Mouse (Mus musculus) neural tube, embryonic 14.5 days (tissue): ENCODE results near the gene Krt34. TPM values are rescaled to one million over a fixed set of nuclear protein-coding genes. Genes with fewer than 3 reads are reported as not detected.

Source experiments
- ATAC-seq: fragments of 200-750 bp; cut with Nextera tagmentation; 2 replicates; pipeline ENCODE4 v1.8.0; 2017; ENCODE audit warnings: low read depth, mild to moderate bottlenecking, moderate TSS enrichment, moderate library complexity
- H3K27ac ChIP-seq: fragments of 300-500 bp; sonication (generic); 2 replicates; pipeline ENCODE4 v1.5.1; 2014; ENCODE audit warnings: low read depth, mild to moderate bottlenecking, control low read depth, low read length, moderate library complexity, mixed read lengths
- H3K27me3 ChIP-seq: fragments of 300-500 bp; sonication (generic); 2 replicates; pipeline ENCODE4 v1.6.1; 2014; ENCODE audit warnings: low read length; ENCODE audit not compliant: control insufficient read depth, insufficient read depth
- H3K36me3 ChIP-seq: fragments of 300-500 bp; sonication (generic); 2 replicates; pipeline ENCODE4 v1.6.1; 2014; ENCODE audit warnings: low read length, mixed read lengths; ENCODE audit not compliant: control insufficient read depth, insufficient read depth
- H3K4me1 ChIP-seq: fragments of 300-500 bp; sonication (generic); 2 replicates; pipeline ENCODE4 v1.6.1; 2014; ENCODE audit warnings: low read length; ENCODE audit not compliant: control insufficient read depth, insufficient read depth
- H3K4me2 ChIP-seq: fragments of 300-500 bp; sonication (generic); 2 replicates; pipeline ENCODE4 v1.6.1; 2014; ENCODE audit warnings: mild to moderate bottlenecking, low read depth, low read length, control low read depth
- H3K4me3 ChIP-seq: fragments of 300-500 bp; sonication (generic); 2 replicates; pipeline ENCODE4 v1.5.1; 2014; ENCODE audit warnings: low read depth, low read length, control low read depth, mixed read lengths
- H3K9ac ChIP-seq: fragments of 300-500 bp; sonication (generic); replicated peaks from 2 replicates; pipeline ENCODE4 v1.6.1; 2014; ENCODE audit warnings: low read depth, mild to moderate bottlenecking, control low read depth, low read length, mixed read lengths
- H3K9me3 ChIP-seq: fragments of 300-500 bp; sonication (generic); 2 replicates; pipeline ENCODE4 v1.6.1; 2016; ENCODE audit warnings: low read length; ENCODE audit not compliant: control insufficient read depth
- WGBS: fragments of 180-500 bp; shearing (Covaris S2); extraction: QIAGEN DNeasy Blood & Tissue Kit; methylation state at CpG from one replicate; pipeline ENCODE4 v1.1.7; 2014; 5-methylcytosine and 5-hydroxymethylcytosine counted together
- polyA plus RNA-seq: library from polyadenylated mRNA; unstranded; fragments of >200 nt; fragmentation: Nextera tagmentation; extraction: Ambion mirVana; gene quantifications from 2 replicates; pipeline ENCODE4 v1.2.1, GENCODE M21; 2014

The Krt34 gene
- not detected in 2 replicates for polyA plus RNA-seq

DNA sequence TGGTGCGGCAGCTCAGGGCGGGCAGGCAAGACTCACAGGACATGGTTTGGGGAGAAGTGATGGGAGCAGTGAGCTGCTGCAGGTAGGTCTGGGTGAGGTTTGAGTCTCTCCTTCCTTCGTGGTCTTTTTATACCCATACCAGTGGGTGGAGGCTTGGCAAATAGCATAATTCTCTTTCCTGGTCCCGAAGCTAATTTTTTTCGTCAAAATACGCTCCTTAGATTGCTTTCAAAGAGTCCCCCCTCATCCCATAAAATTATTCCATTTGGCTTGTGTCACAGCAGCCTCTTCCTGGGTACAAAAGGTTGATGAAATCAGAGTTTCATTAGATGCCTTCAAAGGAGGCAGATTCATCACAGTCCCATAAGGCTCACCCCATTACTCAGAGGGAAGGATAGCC lies at the start of gene Krt34:
TSS of gene Krt34 (minus strand) at position 101 of the 400 bp plus-strand sequence.
- Histone ChIP-seq H3K9ac (no peak within 1 kb of the TSS), H3K27ac (no peak within 1 kb of the TSS), H3K9me3 (no peaks in the 10 kb centered on the region), H3K4me2 (no peak within 1 kb of the TSS), H3K4me3 (no peak within 1 kb of the TSS), H3K27me3 (no peaks in the 10 kb centered on the region), H3K4me1 (no peaks in the 10 kb centered on the region), H3K36me3 (no peaks in the 10 kb centered on the region)
- ATAC-seq, result no peak
- 86% methylated on average over 6 of the region's 6 CpGs for WGBS

DNA sequence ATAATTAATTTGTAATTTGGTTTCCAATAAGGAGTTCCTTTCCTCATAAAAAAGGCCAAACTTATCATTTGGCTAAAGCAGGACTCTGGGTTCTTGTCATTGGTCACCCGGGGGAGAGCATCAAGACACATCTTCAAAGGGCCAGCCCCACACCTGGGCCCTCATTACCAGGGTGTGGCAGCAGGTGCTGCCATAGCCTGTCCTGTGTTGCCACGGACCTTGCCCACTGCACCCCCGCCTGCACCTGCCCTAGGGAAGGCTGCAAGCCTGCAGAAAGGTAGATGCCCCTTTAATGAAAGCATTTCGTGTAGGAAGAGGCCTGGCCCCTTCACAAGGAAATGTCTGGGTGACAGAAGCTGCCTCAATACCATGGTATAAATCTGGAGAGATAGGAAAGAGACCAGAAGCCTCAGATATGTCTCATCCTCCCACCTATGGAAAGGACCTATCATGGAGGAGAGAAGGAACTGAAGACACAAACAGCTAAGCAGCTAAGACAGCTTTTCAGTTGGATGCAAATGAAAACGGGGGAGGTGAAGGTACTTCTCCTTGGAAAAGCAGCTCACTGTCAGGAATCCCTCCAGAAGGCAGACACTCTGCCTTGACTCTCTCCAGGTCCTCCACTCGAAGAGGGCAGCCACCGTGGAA lies 47.1 kb upstream of the Krt34 start:
- H3K4me3 ChIP-seq, result no peak overlapping the region
- H3K27ac ChIP-seq, result no peak overlapping the region
- WGBS, result 76% methylated on average over 7 of the region's 7 CpGs
- no peak overlapping the region for H3K4me2 ChIP-seq
- H3K27me3 ChIP-seq, result no peaks in the 10 kb centered on the region
- ATAC-seq, result no peak
- H3K9ac ChIP-seq, result no peak overlapping the region
- H3K4me1 ChIP-seq, result no peaks in the 10 kb centered on the region
- no peaks in the 10 kb centered on the region for H3K9me3 ChIP-seq
- H3K36me3 ChIP-seq, result no peaks in the 10 kb centered on the region

DNA sequence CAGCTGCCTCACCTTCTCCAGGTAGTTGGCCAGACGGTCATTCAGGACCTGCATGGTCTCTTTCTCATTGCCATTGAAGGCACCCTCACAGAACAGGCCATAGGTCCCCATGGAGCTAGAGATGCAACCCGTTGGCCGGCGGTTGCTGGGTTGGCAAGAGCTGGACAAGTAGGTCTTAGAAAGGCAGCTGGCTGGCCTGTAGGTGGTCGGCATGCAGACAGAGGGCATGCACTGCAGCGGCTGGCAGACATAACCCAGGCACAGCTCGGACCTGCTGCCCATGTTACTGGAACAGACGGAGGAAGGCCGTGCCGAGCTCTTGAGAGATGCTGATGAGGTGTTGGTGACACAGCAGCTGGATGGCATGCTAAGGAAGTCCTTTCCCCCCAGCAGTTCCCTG lies 46.5 kb upstream of the Krt34 start, which contains the start of gene Krt32:
TSS of gene Krt32 (minus strand) at position 366 of the 400 bp plus-strand sequence.
- no peak within 1 kb of the TSS for H3K4me2 ChIP-seq
- no peak within 1 kb of the TSS for H3K27ac ChIP-seq
- H3K4me1 ChIP-seq, result no peaks in the 10 kb centered on the region
- no peak within 1 kb of the TSS for H3K4me3 ChIP-seq
- H3K9me3 ChIP-seq, result no peaks in the 10 kb centered on the region
- H3K36me3 ChIP-seq, result no peaks in the 10 kb centered on the region
- no peak within 1 kb of the TSS for H3K9ac ChIP-seq
- ATAC-seq, result no peak
- WGBS, result 94% methylated on average over 10 of the region's 10 CpGs
- H3K27me3 ChIP-seq, result no peaks in the 10 kb centered on the region

DNA sequence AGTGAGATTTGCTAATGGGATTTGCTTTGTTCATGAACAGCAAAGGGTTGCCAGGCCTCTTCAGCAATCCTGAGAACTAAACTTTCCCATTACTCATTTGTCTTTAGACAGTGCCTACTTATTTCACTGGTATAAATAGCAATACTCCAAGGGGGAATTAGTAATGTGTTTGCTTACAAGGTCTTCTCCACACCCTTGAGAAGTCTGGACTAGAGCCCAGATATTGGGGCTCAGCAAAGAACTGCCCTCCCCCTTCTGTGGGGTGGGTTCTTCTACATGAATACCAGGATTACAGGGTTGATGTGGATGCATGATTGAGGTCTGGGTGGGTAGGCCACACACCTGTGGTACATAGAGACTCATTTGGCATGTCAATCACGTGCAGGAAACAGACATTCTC lies 32.5 kb upstream of the Krt34 start:
- Histone ChIP-seq H3K27ac (no peak overlapping the region), H3K27me3 (no peaks in the 10 kb centered on the region), H3K9ac (no peak overlapping the region), H3K4me1 (no peaks in the 10 kb centered on the region), H3K4me2 (no peak overlapping the region), H3K9me3 (no peaks in the 10 kb centered on the region), H3K36me3 (no peaks in the 10 kb centered on the region), H3K4me3 (no peak overlapping the region)
- WGBS, result 78% methylated on average over 1 of the region's 1 CpGs
- no peak for ATAC-seq

DNA sequence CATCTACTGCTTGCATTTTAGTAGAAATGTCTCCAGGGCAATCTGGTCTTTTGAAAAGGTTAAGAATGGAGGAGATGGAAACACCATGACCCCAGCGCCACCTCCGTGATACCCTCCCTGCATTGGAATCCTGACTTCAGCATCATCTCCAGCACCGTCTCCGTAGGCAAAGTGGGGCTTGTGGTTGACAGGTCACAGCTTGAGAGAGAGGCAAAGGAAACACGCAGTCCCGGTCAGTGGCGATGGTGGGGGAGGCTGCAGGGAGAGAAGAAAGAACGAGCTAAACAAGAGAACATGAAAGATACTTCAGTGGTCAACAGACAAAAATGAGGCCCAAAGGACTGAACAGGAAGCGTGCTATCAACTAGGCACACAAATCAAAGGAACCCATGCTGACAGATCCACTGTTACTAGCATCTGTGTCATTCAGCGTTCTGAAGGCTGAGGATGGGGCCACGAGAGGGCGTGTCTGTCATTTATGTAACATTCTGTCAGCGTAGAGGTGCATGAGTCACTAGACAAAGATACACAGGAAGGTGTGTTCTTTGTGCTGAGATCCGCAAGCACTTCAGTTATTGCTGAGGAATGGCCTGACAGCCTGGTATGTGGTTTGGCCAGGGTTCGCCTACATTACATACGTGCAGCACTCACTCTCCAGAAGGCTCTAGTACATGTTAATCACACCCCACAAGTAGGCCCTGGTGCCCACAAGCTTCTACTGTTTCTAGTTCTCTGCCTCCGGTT lies 26.1 kb upstream of the Krt34 start:
- Histone ChIP-seq H3K36me3 (no peaks in the 10 kb centered on the region), H3K4me2 (no peak overlapping the region), H3K27me3 (no peaks in the 10 kb centered on the region), H3K9me3 (no peaks in the 10 kb centered on the region), H3K4me3 (no peak overlapping the region), H3K4me1 (no peaks in the 10 kb centered on the region), H3K9ac (no peak overlapping the region), H3K27ac (no peak overlapping the region)
- WGBS, result 84% methylated on average over 17 of the region's 17 CpGs
- ATAC-seq, result no peak

DNA sequence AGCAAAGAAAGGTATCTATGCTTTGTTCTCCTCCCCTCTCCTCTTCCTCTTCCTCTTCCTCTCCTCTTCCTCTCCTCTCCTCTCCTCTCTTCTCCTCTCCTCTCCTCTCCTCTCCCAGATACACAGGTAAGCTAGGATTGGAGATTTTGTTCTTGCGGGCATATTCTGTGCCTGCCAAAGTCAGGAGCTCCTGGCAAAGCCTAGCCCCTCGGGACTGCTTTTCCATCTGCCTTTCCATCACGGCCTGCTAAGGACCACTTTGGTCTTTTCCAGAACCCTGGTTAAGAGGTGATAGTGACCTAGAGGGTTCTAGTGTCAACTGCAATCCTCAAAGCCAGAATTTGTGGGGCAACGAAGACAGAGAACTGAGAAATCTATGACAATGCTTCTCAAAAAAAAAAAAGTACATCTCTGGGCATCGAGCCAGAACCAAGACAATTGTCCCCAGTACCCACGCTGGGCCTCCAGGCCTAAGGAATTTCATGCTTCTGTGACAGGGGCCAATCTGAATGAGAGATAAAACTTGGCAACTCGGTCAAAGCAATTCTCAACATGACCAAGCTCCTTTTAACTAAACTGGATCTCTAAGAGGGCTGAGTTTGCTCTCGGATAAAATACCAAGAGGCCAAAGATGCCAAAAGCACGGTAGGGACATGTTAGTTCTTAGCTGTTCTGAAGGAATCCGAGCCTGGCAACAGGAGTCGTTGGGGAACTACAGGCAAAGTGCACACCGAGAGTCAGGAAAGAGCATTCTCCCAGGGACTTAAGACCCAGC lies 25.1 kb upstream of the Krt34 start:
- Histone ChIP-seq H3K9ac (no peak overlapping the region), H3K4me3 (no peak overlapping the region), H3K4me1 (no peaks in the 10 kb centered on the region), H3K27ac (no peak overlapping the region), H3K27me3 (no peaks in the 10 kb centered on the region), H3K36me3 (no peaks in the 10 kb centered on the region), H3K9me3 (no peaks in the 10 kb centered on the region), H3K4me2 (no peak overlapping the region)
- WGBS, result 70% methylated on average over 12 of the region's 12 CpGs
- ATAC-seq, result no peak

DNA sequence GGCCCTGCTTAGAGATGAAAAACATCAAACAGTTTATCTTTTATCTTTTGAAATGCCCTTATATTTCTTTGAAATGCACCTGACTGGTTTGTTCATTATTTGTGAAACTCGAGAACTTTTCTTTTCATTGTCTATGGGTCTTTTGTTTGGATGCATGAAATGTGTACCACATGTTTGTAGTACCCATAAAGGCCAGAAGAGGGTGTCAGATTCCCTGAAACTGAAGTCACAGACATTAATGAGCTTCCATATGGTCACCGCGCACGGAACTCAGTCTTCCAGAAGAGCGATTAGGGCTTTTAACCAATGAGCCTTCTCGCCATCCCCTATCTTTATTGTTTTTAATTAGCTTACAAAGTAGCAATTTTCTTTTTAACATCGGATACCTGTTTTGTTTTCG lies 17.5 kb upstream of the Krt34 start:
- H3K9me3 ChIP-seq, result no peaks in the 10 kb centered on the region
- no peak overlapping the region for H3K4me3 ChIP-seq
- H3K27ac ChIP-seq, result no peak overlapping the region
- no peaks in the 10 kb centered on the region for H3K27me3 ChIP-seq
- 69% methylated on average over 8 of the region's 8 CpGs for WGBS
- H3K36me3 ChIP-seq, result no peaks in the 10 kb centered on the region
- no peaks in the 10 kb centered on the region for H3K4me1 ChIP-seq
- no peak overlapping the region for H3K4me2 ChIP-seq
- no peak overlapping the region for H3K9ac ChIP-seq
- no peak for ATAC-seq

DNA sequence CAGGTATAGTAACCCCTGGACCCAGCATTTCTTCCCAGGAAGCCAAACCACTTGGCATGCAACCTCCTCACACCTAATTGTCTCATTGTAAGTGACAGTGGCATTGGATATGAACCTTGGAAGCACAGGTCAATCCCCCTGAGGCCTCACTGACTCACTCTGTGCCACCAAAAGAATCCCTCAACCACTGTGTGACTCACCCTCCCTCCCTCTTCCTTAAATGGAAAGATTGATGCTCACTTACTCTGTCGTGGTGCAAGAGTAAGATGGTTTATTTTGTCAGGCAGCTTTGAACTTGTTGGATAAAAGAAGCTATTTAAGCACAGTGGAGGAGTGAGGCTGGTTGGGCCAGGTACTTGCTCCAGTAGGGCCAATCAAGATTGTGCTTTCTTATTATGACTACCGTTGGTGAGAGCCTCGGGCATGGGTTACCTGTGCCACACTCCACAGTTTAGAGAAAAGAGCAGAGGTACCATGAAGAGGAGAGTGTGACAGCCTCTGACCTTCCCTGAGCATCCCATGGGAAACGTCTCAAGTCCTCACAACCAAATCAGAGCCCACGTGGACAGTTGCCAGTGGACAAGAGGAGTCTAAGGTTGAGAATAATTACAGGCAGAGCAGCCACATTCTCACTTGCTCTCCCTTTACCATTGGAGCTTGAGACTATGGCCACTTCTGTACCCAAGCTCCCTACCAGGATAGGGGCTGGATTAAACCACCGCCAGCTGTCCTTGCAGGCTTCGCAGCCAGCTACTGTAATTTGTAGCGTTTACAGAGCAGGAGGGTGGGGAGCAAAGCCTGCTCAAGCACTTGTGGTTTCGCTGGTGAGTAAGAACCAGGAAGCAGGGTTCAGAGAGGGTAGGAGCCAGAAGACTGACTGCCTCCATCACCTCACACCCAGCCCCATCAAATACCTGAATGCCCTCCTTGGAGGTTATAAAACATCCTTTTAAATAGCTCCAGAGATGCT lies 14.6 kb upstream of the Krt34 start:
- no peaks in the 10 kb centered on the region for H3K27me3 ChIP-seq

More for the DNA sequence above, 14.6 kb upstream of the Krt34 start:
- 76% methylated on average over 9 of the region's 9 CpGs for WGBS
- Histone ChIP-seq H3K4me2 (no peak overlapping the region), H3K4me3 (no peak overlapping the region), H3K9ac (no peak overlapping the region), H3K36me3 (no peaks in the 10 kb centered on the region), H3K27ac (no peak overlapping the region), H3K9me3 (no peaks in the 10 kb centered on the region), H3K4me1 (no peaks in the 10 kb centered on the region)
- no peak for ATAC-seq
